Mouse (Mus musculus) gastrocnemius, postnatal 36 days (tissue): ENCODE measurements at regions not wholly inside any gene's neighbourhood (a gene's known extent, or its start where the extent isn't known, plus 50 kb on each side); places are given as distances from the start of the nearest gene placed in this dataset.

Experiments used
- DNase-seq, 2 experiments: peaks; one replicate each; pipeline ENCODE4 v3.0.0; 2022
- intact Hi-C: fragments of 180-260 bp; cut with DNase I; formaldehyde crosslinking; loops from one replicate; pipeline ENCODE4 v1.15.1; 2025

- DNase-seq: no peak
- intact Hi-C loops: no loop called here
Measured at GRCm38 (mm10) chr3:80248611-80249010, 364.3 kb downstream of the Fam198b start.

- DNase-seq: no peak
- intact Hi-C loops: no loop called here
Measured at GRCm38 (mm10) chr3:80249974-80250373, 365.6 kb downstream of the Fam198b start.

GRCm38 (mm10) chr3:80255304-80255703 lies 371.0 kb downstream of the Fam198b start:
- intact Hi-C loops: no loop called here
- no peak for DNase-seq

GRCm38 (mm10) chr3:80256383-80256782 lies 372.1 kb downstream of the Fam198b start:
- intact Hi-C loops: no loop called here

GRCm38 (mm10) chr3:80263095-80263494 lies 378.8 kb downstream of the Fam198b start:
- no peak for DNase-seq
- intact Hi-C loops: no loop called here

More at GRCm38 (mm10) chr3:80256383-80256782, 372.1 kb downstream of the Fam198b start:
- no peak for DNase-seq

GRCm38 (mm10) chr3:80284656-80285055 lies 400.3 kb downstream of the Fam198b start:
- DNase-seq: no peak
- intact Hi-C loops: no loop called here

- DNase-seq: no peak
- intact Hi-C loops: no loop called here
Measured at GRCm38 (mm10) chr3:80285246-80285645, 400.9 kb downstream of the Fam198b start.

- no peak for DNase-seq
- intact Hi-C loops: no loop called here
Measured at GRCm38 (mm10) chr3:80293485-80293884, 409.2 kb downstream of the Fam198b start.

- DNase-seq: no peak
- intact Hi-C loops: no loop called here
Measured at GRCm38 (mm10) chr3:80307632-80308031, 423.3 kb downstream of the Fam198b start.

- intact Hi-C loops: no loop called here
- DNase-seq: no peak
Measured at GRCm38 (mm10) chr3:80309931-80310330, 425.6 kb downstream of the Fam198b start.

- DNase-seq: no peak
Measured at GRCm38 (mm10) chr3:80311689-80312088, 427.4 kb downstream of the Fam198b start.

GRCm38 (mm10) chr3:80322291-80322690 lies 438.0 kb downstream of the Fam198b start:
- intact Hi-C loops: no loop called here
- DNase-seq: no peak

More at GRCm38 (mm10) chr3:80311689-80312088, 427.4 kb downstream of the Fam198b start:
- intact Hi-C loops: no loop called here

GRCm38 (mm10) chr3:80324726-80325125 lies 440.4 kb downstream of the Fam198b start:
- intact Hi-C loops: no loop called here

GRCm38 (mm10) chr3:80331776-80332175 lies 447.4 kb downstream of the Fam198b start:
- intact Hi-C loops: no loop called here
- DNase-seq: no peak

More at GRCm38 (mm10) chr3:80324726-80325125, 440.4 kb downstream of the Fam198b start:
- DNase-seq: no peak

- intact Hi-C loops: no loop called here
Measured at GRCm38 (mm10) chr3:80334446-80334893, 450.1 kb downstream of the Fam198b start.

GRCm38 (mm10) chr3:80336123-80336674 lies 451.9 kb downstream of the Fam198b start:
- intact Hi-C loops: no loop called here
- DNase-seq: no peak

More at GRCm38 (mm10) chr3:80334446-80334893, 450.1 kb downstream of the Fam198b start:
- no peak for DNase-seq

- no peak for DNase-seq
- intact Hi-C loops: no loop called here
Measured at GRCm38 (mm10) chr3:80367972-80368371, 434.7 kb downstream of the Gria2 start.

- no peak for DNase-seq
- intact Hi-C loops: no loop called here
Measured at GRCm38 (mm10) chr3:80369214-80369941, 433.3 kb downstream of the Gria2 start.

- intact Hi-C loops: no loop called here
- DNase-seq: no peak
Measured at GRCm38 (mm10) chr3:80372436-80372835, 430.2 kb downstream of the Gria2 start.

- intact Hi-C loops: no loop called here
- no peak for DNase-seq
Measured at GRCm38 (mm10) chr3:80385986-80386385, 416.6 kb downstream of the Gria2 start.

- intact Hi-C loops: no loop called here
- no peak for DNase-seq
Measured at GRCm38 (mm10) chr3:80396240-80396639, 406.4 kb downstream of the Gria2 start.

GRCm38 (mm10) chr3:80420453-80420852 lies 382.2 kb downstream of the Gria2 start:
- no peak for DNase-seq
- intact Hi-C loops: no loop called here
